Mouse (Mus musculus): ENCODE measurements around the gene Raver2. TPM values are rescaled to one million over a fixed set of nuclear protein-coding genes. Genes with fewer than 3 reads are reported as not detected.

The Raver2 gene
- polyA plus RNA-seq, 1 experiment: 8.5 TPM

DNA sequence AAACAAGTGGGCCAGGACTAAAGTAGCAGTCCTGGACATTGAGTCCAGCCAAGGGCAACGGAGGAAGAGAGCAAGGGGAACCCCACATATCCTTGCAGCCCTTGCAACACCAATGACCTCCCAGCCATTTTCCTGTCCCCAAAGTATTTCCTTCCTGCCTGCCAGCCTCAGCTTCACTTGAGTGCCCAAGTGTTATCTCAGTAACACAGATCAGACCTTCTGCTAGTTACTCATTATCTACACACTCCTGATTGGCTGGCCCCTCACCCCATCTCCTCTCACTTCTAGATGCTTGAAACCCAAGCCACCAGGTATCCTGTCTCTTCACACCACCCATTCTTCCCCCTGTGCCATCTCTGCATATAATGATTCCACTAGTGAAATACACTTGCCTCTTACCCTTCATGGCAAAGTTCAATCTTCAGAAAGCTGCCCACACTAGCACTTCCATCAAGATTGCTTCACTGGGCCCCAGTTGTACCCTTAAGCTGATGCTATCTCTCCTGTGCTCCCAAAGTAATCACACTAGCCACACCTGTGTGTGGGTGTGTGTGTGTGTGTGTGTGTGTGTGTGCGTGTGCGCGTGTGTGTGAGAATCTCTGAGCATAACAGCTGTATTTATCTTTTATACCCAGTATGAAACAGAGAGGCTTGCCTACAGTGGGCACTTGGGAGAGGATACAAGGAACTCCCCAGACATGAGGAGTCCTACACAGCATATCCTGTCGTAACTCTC lies 123.6 kb downstream of the Raver2 start:
- Histone ChIP-seq H3K4me1 (ENCODE audit: control insufficient read depth, insufficient read depth, low read length) (peaks cover 7% of the 10 kb centered on the region), H3K27me3 (ENCODE audit: control insufficient read depth, insufficient read depth, low read length) (no peaks in the 10 kb centered on the region), H3K4me3 (replicated peaks; ENCODE audit: insufficient read depth, low read depth, low read length) (no peak overlapping the region), H3K27ac (ENCODE audit: insufficient read depth, low read length) (no peak overlapping the region)
- TF ChIP-seq POLR2A (IDR thresholded peaks at IDR 0.05; ENCODE audit: borderline replicate concordance, insufficient read depth, low read length) (no peak), CTCF (IDR thresholded peaks at IDR 0.05; ENCODE audit: borderline replicate concordance, insufficient read depth, low read depth, low read length) (no peak)
- WGBS: 98% methylated on average over 5 of the region's 5 CpGs
- no peak for DNase-seq

DNA sequence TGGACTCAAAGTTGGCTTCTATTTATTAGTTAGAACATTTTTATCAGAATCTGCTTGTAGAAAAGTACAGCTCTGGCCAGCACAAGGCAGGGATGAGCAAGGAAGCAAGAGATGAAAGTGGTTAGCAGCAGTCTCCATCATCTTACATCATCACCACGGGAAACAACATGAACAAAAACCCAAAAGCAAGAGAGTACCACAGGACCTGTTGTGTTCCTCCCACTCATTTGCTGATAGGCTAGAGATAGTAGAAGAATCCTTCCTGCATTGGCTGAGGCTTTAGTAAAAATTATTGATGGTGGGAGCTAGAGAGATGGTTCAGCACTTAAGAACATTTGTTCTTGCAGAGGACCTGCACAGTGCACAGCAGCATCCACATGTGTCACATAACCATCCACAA lies 125.4 kb downstream of the Raver2 start:
- no peak for DNase-seq
- H3K4me1 ChIP-seq (ENCODE audit: control insufficient read depth, insufficient read depth, low read length): peaks cover 14% of the 10 kb centered on the region
- WGBS: 77% methylated on average over 1 of the region's 1 CpGs

DNA sequence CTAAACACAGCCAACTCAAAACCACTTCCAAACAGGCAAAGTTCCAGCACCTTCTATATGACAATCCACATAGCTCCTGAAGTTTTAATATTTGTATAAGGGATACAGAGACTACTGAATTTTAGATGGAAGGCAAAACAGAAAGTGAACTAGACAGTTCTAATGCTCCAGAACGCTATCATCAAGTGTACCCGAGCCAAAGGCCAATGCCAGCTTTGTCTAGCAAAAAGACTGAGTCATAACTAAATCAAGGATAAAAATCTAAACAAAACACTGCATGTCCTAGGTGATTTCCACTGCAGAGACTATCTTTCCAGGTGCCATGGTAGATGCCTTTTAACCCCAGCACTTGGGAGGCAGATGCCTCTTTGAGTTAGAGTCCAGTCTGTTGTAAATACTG lies 127.6 kb downstream of the Raver2 start:
- H3K4me1 ChIP-seq (ENCODE audit: control insufficient read depth, insufficient read depth, low read length): peaks cover 21% of the 10 kb centered on the region
- WGBS: 42% methylated on average over 2 of the region's 2 CpGs
- TF ChIP-seq POLR2A (IDR thresholded peaks at IDR 0.05; ENCODE audit: borderline replicate concordance, insufficient read depth, low read length) (no peak), CTCF (IDR thresholded peaks at IDR 0.05; ENCODE audit: borderline replicate concordance, insufficient read depth, low read depth, low read length) (no peak)
- no peak overlapping the region for H3K27ac ChIP-seq (ENCODE audit: insufficient read depth, low read length)
- no peak overlapping the region for H3K4me3 ChIP-seq (replicated peaks; ENCODE audit: insufficient read depth, low read depth, low read length)
- DNase-seq: no peak
- H3K27me3 ChIP-seq (ENCODE audit: control insufficient read depth, insufficient read depth, low read length): no peaks in the 10 kb centered on the region

More for the DNA sequence above, 125.4 kb downstream of the Raver2 start:
- H3K27ac ChIP-seq (ENCODE audit: insufficient read depth, low read length): no peak overlapping the region
- H3K4me3 ChIP-seq (replicated peaks; ENCODE audit: insufficient read depth, low read depth, low read length): no peak overlapping the region
- H3K27me3 ChIP-seq (ENCODE audit: control insufficient read depth, insufficient read depth, low read length): no peaks in the 10 kb centered on the region
- TF ChIP-seq CTCF (IDR thresholded peaks at IDR 0.05; ENCODE audit: borderline replicate concordance, insufficient read depth, low read depth, low read length) (no peak), POLR2A (IDR thresholded peaks at IDR 0.05; ENCODE audit: borderline replicate concordance, insufficient read depth, low read length) (no peak)

DNA sequence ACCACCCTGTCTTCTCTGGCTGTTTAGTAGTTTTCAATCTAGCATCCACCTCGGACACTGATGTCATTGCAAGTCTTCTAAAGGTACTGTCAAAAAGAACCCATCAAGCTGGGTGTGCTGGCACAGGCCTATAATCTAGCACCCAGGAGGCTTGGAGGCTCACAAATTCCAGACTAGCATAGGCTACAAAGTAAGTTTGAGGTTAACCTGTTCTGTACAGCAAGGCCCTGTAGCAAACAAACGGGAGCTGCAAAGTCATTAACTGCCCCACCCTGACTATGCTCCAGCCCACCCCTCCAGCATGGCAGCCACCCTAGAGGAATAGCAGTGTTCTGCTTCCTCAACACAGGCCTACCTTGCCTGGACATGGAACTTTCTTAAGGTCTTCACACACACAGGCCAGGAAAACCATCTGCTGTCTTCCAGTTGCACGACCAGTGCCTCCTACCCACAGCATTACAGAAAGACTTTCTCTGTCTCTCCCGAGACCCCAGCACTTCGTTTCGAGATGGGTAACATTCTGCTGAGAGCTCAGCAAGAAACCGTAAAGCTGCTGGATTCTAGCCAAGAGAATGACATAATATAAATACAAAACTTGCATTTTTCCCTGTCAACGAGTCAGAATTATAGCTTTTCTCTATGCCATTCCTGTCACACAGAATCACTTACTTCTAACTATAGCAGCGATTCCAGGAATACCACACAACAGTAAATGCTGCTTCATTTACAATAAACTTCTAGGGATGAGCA lies 128.8 kb downstream of the Raver2 start:
- Histone ChIP-seq H3K27ac (ENCODE audit: insufficient read depth, low read length) (no peak overlapping the region), H3K4me3 (replicated peaks; ENCODE audit: insufficient read depth, low read depth, low read length) (no peak overlapping the region), H3K27me3 (ENCODE audit: control insufficient read depth, insufficient read depth, low read length) (no peaks in the 10 kb centered on the region), H3K4me1 (ENCODE audit: control insufficient read depth, insufficient read depth, low read length) (peaks cover 23% of the 10 kb centered on the region)
- 46% methylated on average over 9 of the region's 9 CpGs for WGBS
- TF ChIP-seq CTCF (IDR thresholded peaks at IDR 0.05; ENCODE audit: borderline replicate concordance, insufficient read depth, low read depth, low read length): no peak
- no peak for TF ChIP-seq POLR2A (IDR thresholded peaks at IDR 0.05; ENCODE audit: borderline replicate concordance, insufficient read depth, low read length)
- DNase-seq: peak in 1 of 2 experiments; percentile 26

DNA sequence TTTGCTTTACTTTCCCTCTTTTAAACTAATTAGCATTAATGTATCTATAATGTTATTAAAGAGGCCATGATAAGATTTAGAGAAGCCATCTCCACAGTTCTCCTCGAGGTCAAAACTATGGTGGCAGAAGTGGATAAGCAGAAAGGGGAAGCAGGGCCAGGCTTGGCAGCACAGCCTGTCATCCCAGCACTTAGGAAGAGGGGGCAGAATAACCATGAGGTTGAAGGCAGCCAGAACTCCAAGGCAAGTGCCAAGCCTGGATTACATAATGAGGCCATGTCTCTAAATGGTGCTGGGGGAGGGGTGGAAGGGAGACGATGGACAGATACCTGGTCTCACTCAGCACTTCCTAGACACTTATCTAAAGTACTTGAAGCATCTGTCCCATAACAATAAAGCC lies 129.6 kb downstream of the Raver2 start:
- no peak overlapping the region for H3K4me3 ChIP-seq (replicated peaks; ENCODE audit: insufficient read depth, low read depth, low read length)
- no peaks in the 10 kb centered on the region for H3K27me3 ChIP-seq (ENCODE audit: control insufficient read depth, insufficient read depth, low read length)
- 3% methylated on average over 2 of the region's 2 CpGs for WGBS
- no peak overlapping the region for H3K27ac ChIP-seq (ENCODE audit: insufficient read depth, low read length)
- H3K4me1 ChIP-seq (ENCODE audit: control insufficient read depth, insufficient read depth, low read length): peaks cover 23% of the 10 kb centered on the region
- TF ChIP-seq CTCF (IDR thresholded peaks at IDR 0.05; ENCODE audit: borderline replicate concordance, insufficient read depth, low read depth, low read length) (peak; percentile 64), POLR2A (IDR thresholded peaks at IDR 0.05; ENCODE audit: borderline replicate concordance, insufficient read depth, low read length) (no peak)
- peak; percentile 73 to 87 for DNase-seq

DNA sequence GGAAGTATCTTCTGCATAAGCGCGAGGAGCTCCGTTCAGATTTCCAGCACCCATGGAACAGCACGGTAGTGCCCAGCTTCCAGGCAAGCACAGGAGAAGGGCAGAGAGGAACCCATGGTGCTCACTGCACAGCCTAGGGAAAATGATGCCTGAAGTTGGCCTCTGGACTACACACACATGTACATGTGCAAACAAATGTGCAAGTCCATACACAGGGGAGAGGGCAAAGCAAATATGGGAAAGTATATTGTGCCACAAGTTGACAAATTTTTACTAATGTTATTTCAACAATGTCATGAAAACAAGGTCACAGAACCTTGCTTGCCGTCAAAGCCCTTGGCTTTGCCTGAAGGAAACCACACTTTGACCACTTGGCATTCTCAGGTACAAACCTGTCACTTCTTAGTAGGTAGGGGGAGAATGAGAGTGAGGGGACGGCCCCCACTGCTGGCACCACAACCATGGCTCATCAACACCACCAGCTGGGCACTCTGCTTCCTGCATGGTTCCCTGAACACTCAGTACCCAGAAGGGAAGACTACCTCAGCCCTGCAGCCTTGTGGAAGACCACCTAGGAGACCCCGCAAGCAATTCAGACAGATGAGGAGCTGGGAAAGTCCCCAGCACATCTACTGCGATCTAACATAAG lies 130.8 kb downstream of the Raver2 start:
- H3K27ac ChIP-seq (ENCODE audit: insufficient read depth, low read length): no peak overlapping the region
- TF ChIP-seq POLR2A (IDR thresholded peaks at IDR 0.05; ENCODE audit: borderline replicate concordance, insufficient read depth, low read length): no peak
- TF ChIP-seq CTCF (IDR thresholded peaks at IDR 0.05; ENCODE audit: borderline replicate concordance, insufficient read depth, low read depth, low read length): no peak
- WGBS: 87% methylated on average over 8 of the region's 8 CpGs

More for the DNA sequence above, 130.8 kb downstream of the Raver2 start:
- DNase-seq: no peak
- Histone ChIP-seq H3K4me3 (replicated peaks; ENCODE audit: insufficient read depth, low read depth, low read length) (no peak overlapping the region), H3K4me1 (ENCODE audit: control insufficient read depth, insufficient read depth, low read length) (peaks cover 23% of the 10 kb centered on the region), H3K27me3 (ENCODE audit: control insufficient read depth, insufficient read depth, low read length) (no peaks in the 10 kb centered on the region)

Other genes starting within 250 kb of the Raver2 start
- not detected in 2 replicates for gene Gm10577, start 48.3 kb upstream of the Raver2 start, polyA plus RNA-seq (2012; rRNA removed)
- gene Jak1, start 196.3 kb downstream of the Raver2 start, polyA plus RNA-seq (2012; rRNA removed): 72.2 and 76.8 TPM in 2 replicates